Mouse (Mus musculus) G1E (cell line): Measurements from ENCODE around the gene Cnot3. TPM values are rescaled to one million over a fixed set of nuclear protein-coding genes. Genes with fewer than 3 reads are reported as not detected.

Source experiments
- ATAC-seq: 2 replicates; pipeline ENCODE4 v1.8.0; 2016; ENCODE audit warnings: mild to moderate bottlenecking; ENCODE audit not compliant: insufficient number of reproducible peaks, poor library complexity, low FRiP score, severe bottlenecking; ENCODE audit errors: extremely low read depth
- DNase-seq: peaks from one replicate; pipeline ENCODE4 v3.0.0; 2012; ENCODE audit warnings: low spot score
- H3K27me3 ChIP-seq: 2 replicates; pipeline ENCODE4 v1.6.1; 2012; ENCODE audit warnings: mild to moderate bottlenecking, low read length, inconsistent platforms; ENCODE audit not compliant: insufficient read depth
- H3K36me3 ChIP-seq: replicated peaks from 2 replicates; pipeline ENCODE3; 2012; ENCODE audit warnings: mild to moderate bottlenecking, inconsistent platforms
- H3K4me1 ChIP-seq: 2 replicates; pipeline ENCODE4 v1.6.1; 2012; ENCODE audit warnings: low read depth, low read length, inconsistent platforms, mixed read lengths; ENCODE audit not compliant: insufficient read depth
- H3K4me3 ChIP-seq: 2 replicates; pipeline ENCODE4 v1.5.1; 2012; ENCODE audit warnings: low read depth, mild to moderate bottlenecking, inconsistent platforms, low read length, moderate library complexity, mixed read lengths
- H3K9me3 ChIP-seq: replicated peaks from 2 replicates; pipeline ENCODE4 v1.6.1; 2012; ENCODE audit warnings: inconsistent platforms
- CTCF ChIP-seq: IDR thresholded peaks from 2 replicates; pipeline ENCODE4 v1.5.1; 2012; ENCODE audit warnings: low read depth, low read length, inconsistent platforms, mixed read lengths
- GATA1 ChIP-seq: IDR thresholded peaks from 2 replicates; pipeline ENCODE4 v1.6.1; 2012; ENCODE audit warnings: borderline replicate concordance, low read length, inconsistent platforms, mixed read lengths
- GATA2 ChIP-seq: IDR thresholded peaks from 2 replicates; pipeline ENCODE4 v1.6.1; 2012; ENCODE audit warnings: low read depth, low read length, inconsistent platforms, borderline replicate concordance
- POLR2AphosphoS5 ChIP-seq: IDR thresholded peaks from 2 replicates; pipeline ENCODE4 v1.6.1; 2012; ENCODE audit warnings: low read depth, low read length, inconsistent platforms; ENCODE audit not compliant: insufficient replicate concordance
- TAL1 ChIP-seq: conservative IDR thresholded peaks from 2 replicates; pipeline ENCODE4 v1.6.1; 2012; ENCODE audit warnings: low read depth, low read length, inconsistent platforms, mixed read lengths
- polyA plus RNA-seq: library from polyadenylated mRNA; stranded (reverse); fragments of >175 nt; gene quantifications from 2 replicates; pipeline ENCODE4 v1.2.3, GENCODE M21; 2012
- total RNA-seq, 2 experiments: library from RNA; stranded (forward) in 1 of 2; stranded (reverse) in 1 of 2; fragments of 200-1000 nt in 1 of 2; fragments of >200 nt in 1 of 2; fragmentation: Nextera tagmentation in 1 of 2; gene quantifications; 2 replicates each; pipeline ENCODE4 v1.2.3; 2014 to 2017

Cnot3 gene
- total and polyA plus RNA-seq, 3 experiments: 20.7 to 506 (median 245) TPM

- H3K36me3 ChIP-seq: peaks cover 48% of the 10 kb centered on the region
- ATAC-seq (no peak), DNase-seq (no peak)
Measured at GRCm38 (mm10) chr7:3664524-3665214, 19.6 kb downstream of the Cnot3 start.

GRCm38 (mm10) chr7:3665215-3666114 lies 20.4 kb downstream of the Cnot3 start, which contains the start of gene Leng1:
Gene Leng1, minus strand, starts transcription at chr7:3665840.
- H3K36me3 ChIP-seq: peaks cover 42% of the 10 kb centered on the region
- peak within 1 kb of the TSS; percentile 86 for H3K4me3 ChIP-seq
- TF ChIP-seq CTCF (no peak), POLR2AphosphoS5 (no peak), GATA2 (no peak), TAL1 (no peak), GATA1 (no peak)
- peaks cover 35% of the 10 kb centered on the region for H3K4me1 ChIP-seq
- no peaks in the 10 kb centered on the region for H3K27me3 ChIP-seq
- ATAC-seq: peak; percentile 98
- H3K9me3 ChIP-seq: no peaks in the 10 kb centered on the region
- peak; percentile 94 for DNase-seq

More at GRCm38 (mm10) chr7:3664524-3665214, 19.6 kb downstream of the Cnot3 start:
- Histone ChIP-seq H3K4me1 (peaks cover 40% of the 10 kb centered on the region), H3K9me3 (no peaks in the 10 kb centered on the region), H3K27me3 (no peaks in the 10 kb centered on the region), H3K4me3 (peak overlapping the region; percentile 86)
- no peak for TF ChIP-seq GATA2
- no peak for TF ChIP-seq POLR2AphosphoS5
- TF ChIP-seq TAL1: no peak
- no peak for TF ChIP-seq CTCF
- no peak for TF ChIP-seq GATA1

- TF ChIP-seq POLR2AphosphoS5 (no peak), TAL1 (no peak), GATA2 (no peak), GATA1 (no peak), CTCF (no peak)
- ATAC-seq (no peak), DNase-seq (no peak)
- Histone ChIP-seq H3K27me3 (peaks cover 4% of the 10 kb centered on the region; the same call in 1 of the 2 replicates), H3K9me3 (no peaks in the 10 kb centered on the region), H3K4me1 (peaks cover 34% of the 10 kb centered on the region), H3K36me3 (peaks cover 27% of the 10 kb centered on the region), H3K4me3 (peak overlapping the region; percentile 53; the same call in 1 of the 2 replicates)
Measured at GRCm38 (mm10) chr7:3666921-3667391, 21.9 kb downstream of the Cnot3 start.

- Histone ChIP-seq H3K9me3 (no peaks in the 10 kb centered on the region), H3K4me3 (no peak overlapping the region), H3K36me3 (peaks cover 27% of the 10 kb centered on the region), H3K4me1 (peaks cover 7% of the 10 kb centered on the region; the same call in 1 of the 2 replicates), H3K27me3 (peaks cover 4% of the 10 kb centered on the region; the same call in 1 of the 2 replicates)
- ATAC-seq (peak; percentile 73), DNase-seq (peak; percentile 53)
- TF ChIP-seq CTCF (peak; percentile 95), POLR2AphosphoS5 (no peak)
Measured at GRCm38 (mm10) chr7:3674507-3675227, 29.6 kb downstream of the Cnot3 start.

GRCm38 (mm10) chr7:3675228-3675548 lies 30.1 kb downstream of the Cnot3 start:
- TF ChIP-seq TAL1 (no peak), POLR2AphosphoS5 (no peak), GATA1 (no peak), CTCF (no peak), GATA2 (no peak)
- H3K4me3 ChIP-seq: no peak overlapping the region
- H3K4me1 ChIP-seq: peaks cover 7% of the 10 kb centered on the region; the same call in 1 of the 2 replicates
- ATAC-seq: no peak
- DNase-seq: no peak
- no peaks in the 10 kb centered on the region for H3K9me3 ChIP-seq
- peaks cover 4% of the 10 kb centered on the region; the same call in 1 of the 2 replicates for H3K27me3 ChIP-seq
- peaks cover 26% of the 10 kb centered on the region for H3K36me3 ChIP-seq

- Histone ChIP-seq H3K4me3 (no peak overlapping the region), H3K9me3 (no peaks in the 10 kb centered on the region), H3K4me1 (peaks cover 7% of the 10 kb centered on the region; the same call in 1 of the 2 replicates), H3K36me3 (peaks cover 32% of the 10 kb centered on the region), H3K27me3 (peaks cover under 1% of the 10 kb centered on the region; the same call in 1 of the 2 replicates)
- ATAC-seq: no peak
- TF ChIP-seq GATA1 (no peak), POLR2AphosphoS5 (no peak), TAL1 (no peak), CTCF (no peak), GATA2 (no peak)
- DNase-seq: no peak
Measured at GRCm38 (mm10) chr7:3676371-3676770, 31.3 kb downstream of the Cnot3 start.
